Mouse (Mus musculus): ENCODE data around the gene Mthfd2. TPM values are rescaled to one million over a fixed set of nuclear protein-coding genes. Genes with fewer than 3 reads are reported as not detected.

The Mthfd2 gene
- polyA plus RNA-seq, 1 experiment, result 63.8 TPM

DNA sequence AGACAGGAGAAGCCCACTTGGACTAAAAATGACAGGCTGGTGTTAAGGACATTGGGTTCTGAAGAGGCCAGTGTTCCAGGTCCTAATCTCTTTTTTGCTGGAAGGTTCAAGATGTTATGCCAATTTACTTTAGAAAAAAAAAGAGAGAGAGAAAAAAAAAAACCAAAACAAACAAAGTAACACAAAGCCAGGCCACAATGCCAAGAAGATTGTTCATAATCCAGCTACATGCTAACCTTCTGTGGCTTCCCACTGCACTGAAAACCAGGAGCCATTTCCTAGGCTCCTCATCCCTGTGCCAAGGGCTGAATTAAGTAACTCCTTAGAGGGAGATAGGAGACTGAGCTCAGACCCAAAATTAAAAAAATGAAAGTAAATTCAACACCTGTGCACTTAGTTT lies 10.4 kb downstream of the Mthfd2 start:
- Histone ChIP-seq H3K4me3 (ENCODE audit: low read depth, low read length) (no peak overlapping the region), H3K9ac (ENCODE audit: low read depth, poor library complexity, severe bottlenecking) (no peak overlapping the region), H3K4me1 (ENCODE audit: control insufficient read depth, insufficient read depth, low read length) (no peaks in the 10 kb centered on the region), H3K27me3 (ENCODE audit: control insufficient read depth, insufficient read depth, low read length, poor library complexity, severe bottlenecking) (no peaks in the 10 kb centered on the region), H3K36me3 (ENCODE audit: control insufficient read depth, insufficient read depth, low read length, poor library complexity, severe bottlenecking) (peaks cover 28% of the 10 kb centered on the region), H3K27ac (ENCODE audit: insufficient read depth, low read length) (no peak overlapping the region), H3K9me3 (replicated peaks; ENCODE audit: control insufficient read depth, insufficient read depth, low read length, poor library complexity, severe bottlenecking) (no peaks in the 10 kb centered on the region)
- TF ChIP-seq EP300 (IDR thresholded peaks at IDR 0.05; ENCODE audit: insufficient read depth, low read depth, low read length), result no peak
- no peak for TF ChIP-seq CTCF (IDR thresholded peaks at IDR 0.05; ENCODE audit: low read depth, low read length)
- TF ChIP-seq POLR2A (IDR thresholded peaks at IDR 0.05; ENCODE audit: insufficient read depth, low read length), result no peak

DNA sequence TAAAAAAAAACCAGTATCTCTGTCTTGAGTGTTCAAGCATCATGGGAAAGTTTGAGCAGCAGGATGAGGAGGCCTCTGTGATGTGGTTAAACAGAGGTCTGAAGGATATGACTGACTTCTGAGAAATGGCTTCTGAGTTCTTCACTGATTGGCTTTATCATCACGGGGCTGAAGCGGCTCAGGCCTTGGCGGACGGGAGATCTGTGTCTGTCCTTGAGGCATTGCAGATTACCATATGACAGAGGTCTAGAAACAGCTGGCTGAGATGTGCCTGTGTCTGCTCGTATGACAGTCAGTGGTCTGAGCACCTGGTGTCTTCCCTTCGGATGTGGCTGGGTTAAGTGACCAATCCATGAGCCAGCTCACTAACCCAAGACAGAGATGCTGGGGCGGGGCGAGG lies 13.2 kb downstream of the Mthfd2 start:
- no peak for TF ChIP-seq CTCF (IDR thresholded peaks at IDR 0.05; ENCODE audit: low read depth, low read length)
- no peak for TF ChIP-seq POLR2A (IDR thresholded peaks at IDR 0.05; ENCODE audit: insufficient read depth, low read length)
- no peak for TF ChIP-seq EP300 (IDR thresholded peaks at IDR 0.05; ENCODE audit: insufficient read depth, low read depth, low read length)
- Histone ChIP-seq H3K4me1 (ENCODE audit: control insufficient read depth, insufficient read depth, low read length) (no peaks in the 10 kb centered on the region), H3K27ac (ENCODE audit: insufficient read depth, low read length) (no peak overlapping the region), H3K36me3 (ENCODE audit: control insufficient read depth, insufficient read depth, low read length, poor library complexity, severe bottlenecking) (peaks cover 49% of the 10 kb centered on the region), H3K27me3 (ENCODE audit: control insufficient read depth, insufficient read depth, low read length, poor library complexity, severe bottlenecking) (no peaks in the 10 kb centered on the region), H3K4me3 (ENCODE audit: low read depth, low read length) (no peak overlapping the region), H3K9ac (ENCODE audit: low read depth, poor library complexity, severe bottlenecking) (no peak overlapping the region), H3K9me3 (replicated peaks; ENCODE audit: control insufficient read depth, insufficient read depth, low read length, poor library complexity, severe bottlenecking) (no peaks in the 10 kb centered on the region)

DNA sequence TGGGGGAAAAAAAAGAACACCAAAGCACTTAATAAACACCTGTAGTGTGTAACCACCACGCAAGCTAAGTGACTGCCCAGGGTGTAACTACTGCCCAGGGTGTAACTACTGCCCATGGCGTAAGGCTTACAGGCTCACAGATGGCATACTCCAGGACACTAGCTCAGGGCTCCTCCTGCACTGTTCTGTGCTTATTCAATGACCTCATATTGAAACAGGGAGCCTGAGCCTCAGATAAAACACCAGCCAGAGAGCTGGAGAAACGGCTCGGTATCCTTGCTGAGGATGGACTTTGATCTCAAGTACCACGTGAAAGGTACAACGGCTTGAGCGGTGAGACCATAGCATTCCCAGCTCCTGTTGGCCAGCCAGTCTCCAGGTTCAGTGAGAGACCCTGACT lies 13.7 kb downstream of the Mthfd2 start:
- H3K27me3 ChIP-seq (ENCODE audit: control insufficient read depth, insufficient read depth, low read length, poor library complexity, severe bottlenecking), result no peaks in the 10 kb centered on the region
- no peak overlapping the region for H3K9ac ChIP-seq (ENCODE audit: low read depth, poor library complexity, severe bottlenecking)
- no peak overlapping the region for H3K4me3 ChIP-seq (ENCODE audit: low read depth, low read length)
- H3K36me3 ChIP-seq (ENCODE audit: control insufficient read depth, insufficient read depth, low read length, poor library complexity, severe bottlenecking), result peaks cover 52% of the 10 kb centered on the region
- TF ChIP-seq POLR2A (IDR thresholded peaks at IDR 0.05; ENCODE audit: insufficient read depth, low read length) (no peak), EP300 (IDR thresholded peaks at IDR 0.05; ENCODE audit: insufficient read depth, low read depth, low read length) (no peak), CTCF (IDR thresholded peaks at IDR 0.05; ENCODE audit: low read depth, low read length) (no peak)
- no peak overlapping the region for H3K27ac ChIP-seq (ENCODE audit: insufficient read depth, low read length)
- no peaks in the 10 kb centered on the region for H3K9me3 ChIP-seq (replicated peaks; ENCODE audit: control insufficient read depth, insufficient read depth, low read length, poor library complexity, severe bottlenecking)
- no peaks in the 10 kb centered on the region for H3K4me1 ChIP-seq (ENCODE audit: control insufficient read depth, insufficient read depth, low read length)

DNA sequence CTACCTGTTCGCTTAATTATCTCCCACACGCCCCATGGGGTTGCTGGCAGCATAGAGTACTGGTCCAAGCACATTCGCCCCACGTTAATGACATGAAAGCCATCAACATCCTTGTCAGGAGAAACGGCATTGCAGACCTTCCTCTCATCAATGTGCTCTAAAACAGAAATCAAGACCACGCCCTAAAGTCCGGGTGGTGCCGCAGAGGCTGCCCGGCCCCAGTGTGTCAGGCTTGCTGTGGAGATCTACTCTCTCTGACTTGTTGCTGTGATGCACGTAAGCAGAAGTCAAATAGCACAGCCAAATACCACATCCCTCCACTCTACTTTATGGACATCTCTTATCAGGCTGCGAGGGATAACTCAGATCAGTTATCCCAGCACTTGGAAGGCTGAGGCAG lies 14.5 kb downstream of the Mthfd2 start:
- no peaks in the 10 kb centered on the region for H3K27me3 ChIP-seq (ENCODE audit: control insufficient read depth, insufficient read depth, low read length, poor library complexity, severe bottlenecking)
- H3K4me3 ChIP-seq (ENCODE audit: low read depth, low read length), result no peak overlapping the region
- no peak for TF ChIP-seq POLR2A (IDR thresholded peaks at IDR 0.05; ENCODE audit: insufficient read depth, low read length)
- TF ChIP-seq EP300 (IDR thresholded peaks at IDR 0.05; ENCODE audit: insufficient read depth, low read depth, low read length), result no peak
- TF ChIP-seq CTCF (IDR thresholded peaks at IDR 0.05; ENCODE audit: low read depth, low read length), result no peak
- H3K27ac ChIP-seq (ENCODE audit: insufficient read depth, low read length), result no peak overlapping the region
- H3K4me1 ChIP-seq (ENCODE audit: control insufficient read depth, insufficient read depth, low read length), result no peaks in the 10 kb centered on the region
- H3K9me3 ChIP-seq (replicated peaks; ENCODE audit: control insufficient read depth, insufficient read depth, low read length, poor library complexity, severe bottlenecking), result no peaks in the 10 kb centered on the region
- no peak overlapping the region for H3K9ac ChIP-seq (ENCODE audit: low read depth, poor library complexity, severe bottlenecking)
- H3K36me3 ChIP-seq (ENCODE audit: control insufficient read depth, insufficient read depth, low read length, poor library complexity, severe bottlenecking), result peaks cover 54% of the 10 kb centered on the region

DNA sequence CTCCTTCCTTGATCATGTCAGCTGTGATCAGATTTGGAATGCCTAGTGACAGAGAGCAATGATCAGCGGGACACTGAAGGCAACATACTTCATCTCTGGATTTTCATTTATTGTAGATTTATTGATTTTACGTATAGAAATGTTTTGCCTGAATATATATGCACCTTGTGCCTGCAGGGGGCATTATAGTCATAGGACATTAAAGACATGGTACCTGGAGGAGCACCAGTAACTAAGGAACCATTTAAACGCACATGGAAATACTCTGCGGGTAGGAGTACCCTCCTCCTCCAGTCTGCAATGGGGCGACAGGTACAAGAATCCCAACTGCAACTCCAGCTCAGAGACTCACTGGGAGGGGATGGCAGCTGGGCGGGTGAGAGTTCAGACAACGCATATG lies 16.7 kb downstream of the Mthfd2 start:
- no peak overlapping the region for H3K9ac ChIP-seq (ENCODE audit: low read depth, poor library complexity, severe bottlenecking)
- peaks cover 72% of the 10 kb centered on the region for H3K36me3 ChIP-seq (ENCODE audit: control insufficient read depth, insufficient read depth, low read length, poor library complexity, severe bottlenecking)
- H3K27me3 ChIP-seq (ENCODE audit: control insufficient read depth, insufficient read depth, low read length, poor library complexity, severe bottlenecking), result no peaks in the 10 kb centered on the region
- TF ChIP-seq POLR2A (IDR thresholded peaks at IDR 0.05; ENCODE audit: insufficient read depth, low read length), result no peak
- TF ChIP-seq CTCF (IDR thresholded peaks at IDR 0.05; ENCODE audit: low read depth, low read length), result no peak
- TF ChIP-seq EP300 (IDR thresholded peaks at IDR 0.05; ENCODE audit: insufficient read depth, low read depth, low read length), result no peak
- H3K4me1 ChIP-seq (ENCODE audit: control insufficient read depth, insufficient read depth, low read length), result no peaks in the 10 kb centered on the region
- H3K9me3 ChIP-seq (replicated peaks; ENCODE audit: control insufficient read depth, insufficient read depth, low read length, poor library complexity, severe bottlenecking), result no peaks in the 10 kb centered on the region
- H3K4me3 ChIP-seq (ENCODE audit: low read depth, low read length), result no peak overlapping the region
- no peak overlapping the region for H3K27ac ChIP-seq (ENCODE audit: insufficient read depth, low read length)

DNA sequence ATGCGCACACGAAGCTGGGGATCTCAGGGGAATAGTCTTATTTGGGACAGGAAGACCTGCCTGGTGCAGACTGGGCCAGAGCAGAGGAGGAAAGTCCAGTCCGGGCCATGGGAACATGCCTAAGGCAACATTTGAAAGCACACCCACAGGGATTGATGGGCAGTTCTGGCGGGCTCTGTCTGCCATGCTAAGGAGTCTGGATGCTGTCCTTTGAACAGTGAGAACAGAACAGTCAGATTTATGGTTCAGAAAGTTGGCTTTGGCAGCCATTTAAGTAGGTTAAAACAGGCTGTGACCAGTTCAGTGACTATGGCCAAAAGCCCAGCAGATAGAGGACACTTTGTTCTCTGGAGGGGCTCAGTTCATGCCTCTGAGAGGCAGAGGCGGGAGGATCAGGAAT lies 23.4 kb downstream of the Mthfd2 start:
- Histone ChIP-seq H3K9ac (ENCODE audit: low read depth, poor library complexity, severe bottlenecking) (no peak overlapping the region), H3K4me3 (ENCODE audit: low read depth, low read length) (no peak overlapping the region), H3K9me3 (replicated peaks; ENCODE audit: control insufficient read depth, insufficient read depth, low read length, poor library complexity, severe bottlenecking) (no peaks in the 10 kb centered on the region), H3K27ac (ENCODE audit: insufficient read depth, low read length) (no peak overlapping the region), H3K36me3 (ENCODE audit: control insufficient read depth, insufficient read depth, low read length, poor library complexity, severe bottlenecking) (peaks cover 25% of the 10 kb centered on the region), H3K4me1 (ENCODE audit: control insufficient read depth, insufficient read depth, low read length) (no peaks in the 10 kb centered on the region), H3K27me3 (ENCODE audit: control insufficient read depth, insufficient read depth, low read length, poor library complexity, severe bottlenecking) (no peaks in the 10 kb centered on the region)
- TF ChIP-seq CTCF (IDR thresholded peaks at IDR 0.05; ENCODE audit: low read depth, low read length), result no peak
- TF ChIP-seq POLR2A (IDR thresholded peaks at IDR 0.05; ENCODE audit: insufficient read depth, low read length), result no peak
- no peak for TF ChIP-seq EP300 (IDR thresholded peaks at IDR 0.05; ENCODE audit: insufficient read depth, low read depth, low read length)

Measured in ES-Bruce4 (cell line).